Comparison of ENCODE assay signal across 13 mouse cellular contexts in the genomic region with DNA sequence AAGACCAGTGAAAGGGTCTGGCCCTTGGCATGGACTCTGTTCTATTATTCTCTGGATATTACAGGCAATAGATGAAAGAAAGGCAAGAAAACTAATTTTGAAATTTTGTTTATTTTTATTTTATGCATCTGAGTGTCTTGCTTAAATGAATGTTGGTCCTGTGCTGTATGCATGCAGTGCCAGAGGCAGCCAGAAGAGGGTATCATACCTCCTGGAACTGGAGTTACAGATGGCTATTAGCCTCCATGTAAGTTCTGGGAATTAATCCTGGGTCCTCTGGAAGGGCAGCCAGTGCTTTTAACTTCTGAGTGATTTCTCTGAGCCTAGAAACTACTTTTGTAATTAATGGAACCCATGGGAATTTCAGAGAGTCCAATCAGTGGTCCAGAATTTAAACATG.
A peak's percentile ranks its signal among the peaks of the same experiment; 100 is the strongest.
DNase-seq lines count a peak whose midpoint lies in the region; ATAC-seq and TF ChIP-seq lines count a peak whose summit lies in the region.
"Had no signal": no experiment of that assay in that cellular context is flagged by ENCODE, and none has a peak within 500 bp of the region (broad histone marks: within the 10 kb centered on the region; RNA-seq: fewer than 3 reads in every experiment).

No protein-coding gene starts in this region.

- no peak overlapping the region for H3K27ac ChIP-seq in hindbrain, postnatal 0 days
- no peak overlapping the region for H3K27ac ChIP-seq in hindbrain, embryonic 11.5 days (ENCODE audit: low read depth, low read length)
- H3K27ac ChIP-seq: limb, embryonic 15.5 days; midbrain, embryonic 13.5 days had no signal

- in situ Hi-C loops in Patski (cut with MboI; ENCODE audit: low pct_unique_long_range_greater_than_20kb) = loop anchor here (10.0 to 25.0 kb wide), 2 partner anchors 321 to 813 kb away; no protein-coding TSS in a partner anchor

- TF ChIP-seq CTCF in hindbrain, postnatal 0 days (IDR thresholded peaks at IDR 0.05; ENCODE audit: low read depth) = peak; percentile 10; the same call in 1 of the 2 replicates
- TF ChIP-seq CTCF in lung, adult 2 months (IDR thresholded peaks at IDR 0.05; ENCODE audit: insufficient read depth, low read length) = no peak
- TF ChIP-seq CTCF in Patski (IDR thresholded peaks at IDR 0.05) = peak; percentile 62

- ATAC-seq in hindbrain, postnatal 0 days = no peak
- ATAC-seq in hindbrain, embryonic 11.5 days (ENCODE audit: low FRiP score) = no peak
- ATAC-seq in Patski = no peak
- no peak for ATAC-seq in CD4-positive, CD25-positive, alpha-beta regulatory T cell, adult 4 months
- ATAC-seq: hindbrain, embryonic 16.5 days; midbrain, embryonic 13.5 days had no signal

- H3K9ac ChIP-seq in hindbrain, postnatal 0 days (replicated peaks; ENCODE audit: low read length) = no peak overlapping the region
- no peak overlapping the region for H3K9ac ChIP-seq in hindbrain, embryonic 11.5 days (ENCODE audit: low read depth, low read length)
- H3K9ac ChIP-seq: limb, embryonic 15.5 days; midbrain, embryonic 13.5 days had no signal

- no peaks in the 10 kb centered on the region for H3K36me3 ChIP-seq in hindbrain, postnatal 0 days (ENCODE audit: insufficient read depth, low read length)
- no peaks in the 10 kb centered on the region for H3K36me3 ChIP-seq in hindbrain, embryonic 11.5 days (ENCODE audit: control insufficient read depth, insufficient read depth, low read length)
- H3K36me3 ChIP-seq: limb, embryonic 15.5 days; midbrain, embryonic 13.5 days had no signal

- no peaks in the 10 kb centered on the region for H3K4me1 ChIP-seq in hindbrain, postnatal 0 days (ENCODE audit: insufficient read depth, low read length)
- no peaks in the 10 kb centered on the region for H3K4me1 ChIP-seq in hindbrain, embryonic 11.5 days (replicated peaks; ENCODE audit: control insufficient read depth, insufficient read depth, low read length)
- no peaks in the 10 kb centered on the region for H3K4me1 ChIP-seq in lung, adult 2 months (ENCODE audit: control insufficient read depth, insufficient read depth, low read length)
- H3K4me1 ChIP-seq: limb, embryonic 15.5 days; midbrain, embryonic 13.5 days had no signal

- POLR2A ChIA-PET in Patski (lab: Charles Lee) = no interaction called here

- CTCF ChIA-PET in Patski (lab: Charles Lee) = no interaction called here

- no peak overlapping the region for H3K4me3 ChIP-seq in hindbrain, postnatal 0 days (ENCODE audit: low read length)
- no peak overlapping the region for H3K4me3 ChIP-seq in hindbrain, embryonic 11.5 days (ENCODE audit: low read depth, low read length)
- no peak overlapping the region for H3K4me3 ChIP-seq in lung, adult 2 months (replicated peaks; ENCODE audit: extremely low read depth, low read depth, low read length)
- H3K4me3 ChIP-seq: limb, embryonic 15.5 days; midbrain, embryonic 13.5 days had no signal

- no peak overlapping the region for H3K4me2 ChIP-seq in hindbrain, postnatal 0 days (ENCODE audit: low read depth, low read length)
- H3K4me2 ChIP-seq in hindbrain, embryonic 11.5 days (replicated peaks; ENCODE audit: low read depth, low read length) = no peak overlapping the region
- H3K4me2 ChIP-seq: limb, embryonic 15.5 days; midbrain, embryonic 13.5 days had no signal

- TF ChIP-seq POLR2A in lung, adult 2 months (IDR thresholded peaks at IDR 0.05; ENCODE audit: borderline replicate concordance, extremely low read depth, low read depth, low read length) = no peak

- no peaks in the 10 kb centered on the region for H3K9me3 ChIP-seq in hindbrain, postnatal 0 days (ENCODE audit: low read length)
- H3K9me3 ChIP-seq in hindbrain, embryonic 11.5 days (ENCODE audit: control insufficient read depth, low read length) = no peaks in the 10 kb centered on the region
- H3K9me3 ChIP-seq: limb, embryonic 15.5 days; midbrain, embryonic 13.5 days had no signal

- DNase-seq in hindbrain, postnatal 0 days (ENCODE audit: low spot score) = no peak
- DNase-seq in hindbrain, embryonic 11.5 days (ENCODE audit: low spot score) = no peak
- DNase-seq in lung, adult 2 months = peak; percentile 6
- DNase-seq in lung, postnatal 25 days (ENCODE audit: low spot score) = no peak
- DNase-seq in Patski (ENCODE audit: low read depth, low spot score) = no peak
- peak; percentile 19 for DNase-seq in lung, postnatal 36 days
- DNase-seq in frontal cortex, postnatal 10 days (ENCODE audit: low spot score in 2 of 2) = no peak
- DNase-seq: heart, postnatal 10 days had no signal

- no peaks in the 10 kb centered on the region for H3K27me3 ChIP-seq in hindbrain, postnatal 0 days (ENCODE audit: insufficient read depth, low read length)
- no peaks in the 10 kb centered on the region for H3K27me3 ChIP-seq in hindbrain, embryonic 11.5 days (ENCODE audit: control insufficient read depth, insufficient read depth, low read length)
- H3K27me3 ChIP-seq in Patski = peaks cover 19% of the 10 kb centered on the region
- H3K27me3 ChIP-seq: CH12.LX; limb, embryonic 15.5 days; midbrain, embryonic 13.5 days had no signal

Comparison
In these comparisons a context has a peak if more than half of its experiments do, and no peak if none do; other contexts are left out.
1. DNase-seq: peak in lung, adult 2 months (single experiment) and lung, postnatal 36 days (single experiment); none in hindbrain, postnatal 0 days (single experiment), hindbrain, embryonic 11.5 days (single experiment), lung, postnatal 25 days (single experiment), Patski (single experiment) and frontal cortex, postnatal 10 days (0 of 2).